In the genomic region with DNA sequence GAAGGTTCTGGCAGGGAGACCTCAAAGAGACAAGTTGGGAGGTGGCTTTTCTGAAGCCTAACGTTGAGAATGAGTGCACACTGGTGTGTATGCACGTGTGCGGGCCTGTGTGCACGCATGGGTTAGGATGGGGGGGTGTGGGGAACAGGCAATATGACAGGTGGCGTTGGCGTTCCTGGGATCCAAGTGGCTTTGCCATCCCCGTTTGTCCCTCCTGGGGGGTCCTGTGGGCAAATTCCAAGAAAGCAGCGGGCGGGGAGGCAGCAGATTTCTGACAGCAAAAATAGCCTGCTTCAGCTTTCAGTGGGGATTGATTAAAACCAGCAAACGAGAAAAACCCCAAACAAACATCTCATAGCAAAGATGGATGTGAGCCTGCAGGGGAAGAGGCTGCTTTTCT, we compare ENCODE assay signal across 23 mouse cellular contexts. TPM values are rescaled to one million over a fixed set of nuclear protein-coding genes. Genes with fewer than 3 reads are reported as not detected.
DNase-seq lines count a peak whose midpoint lies in the region; ATAC-seq and TF ChIP-seq lines count a peak whose summit lies in the region.
"Had no signal": no experiment of that assay in that cellular context is flagged by ENCODE, and none has a peak within 500 bp of the region (broad histone marks: within the 10 kb centered on the region; RNA-seq: fewer than 3 reads in every experiment).

No protein-coding gene starts in this region.

- no peak overlapping the region for H3K4me2 ChIP-seq in hindbrain, postnatal 0 days (ENCODE audit: low read depth, low read length)
- H3K4me2 ChIP-seq: embryonic facial prominence, embryonic 13.5 days; hindbrain, embryonic 14.5 days; kidney, embryonic 15.5 days had no signal

- ATAC-seq in hindbrain, postnatal 0 days, result no peak
- ATAC-seq: forebrain, embryonic 14.5 days; intestine, embryonic 16.5 days had no signal

- TF ChIP-seq POLR2A in cerebellum, adult 2 months (IDR thresholded peaks at IDR 0.05; ENCODE audit: borderline replicate concordance, insufficient read depth, low read length), result no peak
- TF ChIP-seq POLR2A in thymus, adult 2 months (IDR thresholded peaks at IDR 0.05; ENCODE audit: control insufficient read depth, extremely low read depth, insufficient read depth, low read length, poor library complexity), result no peak

- H3K9me3 ChIP-seq in hindbrain, embryonic 10.5 days, result no peaks in the 10 kb centered on the region
- no peaks in the 10 kb centered on the region for H3K9me3 ChIP-seq in hindbrain, postnatal 0 days (ENCODE audit: low read length)
- H3K9me3 ChIP-seq: embryonic facial prominence, embryonic 13.5 days; G1E; heart, embryonic 10.5 days; kidney, embryonic 15.5 days had no signal

- H3K27me3 ChIP-seq in hindbrain, embryonic 10.5 days (ENCODE audit: insufficient read depth, poor library complexity, severe bottlenecking), result peaks cover 64% of the 10 kb centered on the region
- no peaks in the 10 kb centered on the region for H3K27me3 ChIP-seq in hindbrain, postnatal 0 days (ENCODE audit: insufficient read depth, low read length)
- H3K27me3 ChIP-seq in cerebellum, adult 2 months (ENCODE audit: control insufficient read depth, insufficient read depth, low read length), result no peaks in the 10 kb centered on the region
- no peaks in the 10 kb centered on the region for H3K27me3 ChIP-seq in thymus, adult 2 months (ENCODE audit: control insufficient read depth, insufficient read depth, low read length)
- H3K27me3 ChIP-seq: embryonic facial prominence, embryonic 13.5 days; kidney, embryonic 15.5 days had no signal

- WGBS in hindbrain, embryonic 10.5 days, result 75% methylated on average over 10 of the region's 10 CpGs
- WGBS in hindbrain, postnatal 0 days, result 72% methylated on average over 10 of the region's 10 CpGs
- 26% methylated on average over 10 of the region's 10 CpGs for WGBS in cerebellum, adult 2 months
- 93% methylated on average over 10 of the region's 10 CpGs for WGBS in thymus, adult 2 months

- peak overlapping the region; percentile 31; the same call in 1 of the 2 replicates for H3K27ac ChIP-seq in hindbrain, embryonic 10.5 days
- no peak overlapping the region for H3K27ac ChIP-seq in hindbrain, postnatal 0 days
- no peak overlapping the region for H3K27ac ChIP-seq in cerebellum, adult 2 months (ENCODE audit: insufficient read depth, low read length)
- no peak overlapping the region for H3K27ac ChIP-seq in thymus, adult 2 months (ENCODE audit: control insufficient read depth, insufficient read depth, low read length)
- H3K27ac ChIP-seq: embryonic facial prominence, embryonic 13.5 days; heart, embryonic 10.5 days; hindbrain, embryonic 14.5 days; kidney, embryonic 15.5 days had no signal

- DNase-seq in hindbrain, embryonic 10.5 days (ENCODE audit: low spot score), result no peak
- DNase-seq in hindbrain, postnatal 0 days (ENCODE audit: low spot score), result no peak
- DNase-seq in cerebellum, adult 2 months, result peak; percentile 40 to 57
- peak; percentile 65 for DNase-seq in cerebellum, adult 9-11 months
- peak; percentile 40 to 53 for DNase-seq in cerebellum, postnatal 36 days
- DNase-seq in kidney, postnatal 14 days, result no peak
- DNase-seq in thymus, adult 2 months, result no peak
- DNase-seq: adrenal gland, adult 8-10 months; adrenal gland, postnatal 36 days; gastrocnemius, postnatal 36 days; heart, adult 11 months; heart, postnatal 10 days; kidney, adult 2 months had no signal

- peaks cover 70% of the 10 kb centered on the region for H3K4me1 ChIP-seq in hindbrain, embryonic 10.5 days (replicated peaks)
- peaks cover 3% of the 10 kb centered on the region; the same call in 1 of the 2 replicates for H3K4me1 ChIP-seq in hindbrain, postnatal 0 days (ENCODE audit: insufficient read depth, low read length)
- H3K4me1 ChIP-seq in cerebellum, adult 2 months (ENCODE audit: control insufficient read depth, insufficient read depth, low read length), result peaks cover 25% of the 10 kb centered on the region
- H3K4me1 ChIP-seq in thymus, adult 2 months (replicated peaks; ENCODE audit: control insufficient read depth, insufficient read depth, low read length), result no peaks in the 10 kb centered on the region

- no peak overlapping the region for H3K4me3 ChIP-seq in hindbrain, embryonic 10.5 days
- no peak overlapping the region for H3K4me3 ChIP-seq in hindbrain, postnatal 0 days (ENCODE audit: low read length)
- H3K4me3 ChIP-seq in cerebellum, adult 2 months (replicated peaks; ENCODE audit: insufficient read depth, low read depth, low read length), result no peak overlapping the region
- H3K4me3 ChIP-seq in thymus, adult 2 months (ENCODE audit: control insufficient read depth, insufficient read depth, low read length), result no peak overlapping the region
- H3K4me3 ChIP-seq: embryonic facial prominence, embryonic 13.5 days; heart, embryonic 10.5 days; kidney, embryonic 15.5 days had no signal

- no peaks in the 10 kb centered on the region for H3K36me3 ChIP-seq in hindbrain, embryonic 10.5 days
- no peaks in the 10 kb centered on the region for H3K36me3 ChIP-seq in hindbrain, postnatal 0 days (ENCODE audit: insufficient read depth, low read length)
- no peaks in the 10 kb centered on the region for H3K36me3 ChIP-seq in thymus, adult 2 months (ENCODE audit: control insufficient read depth, insufficient read depth, low read length)
- H3K36me3 ChIP-seq: embryonic facial prominence, embryonic 13.5 days; G1E; heart, embryonic 10.5 days; kidney, embryonic 15.5 days had no signal

- TF ChIP-seq CTCF in hindbrain, postnatal 0 days (IDR thresholded peaks at IDR 0.05; ENCODE audit: low read depth), result no peak
- no peak for TF ChIP-seq CTCF in cerebellum, adult 2 months (IDR thresholded peaks at IDR 0.05; ENCODE audit: borderline replicate concordance, insufficient read depth, low read depth, low read length)
- no peak for TF ChIP-seq CTCF in thymus, adult 2 months (IDR thresholded peaks at IDR 0.05; ENCODE audit: borderline replicate concordance, control insufficient read depth, extremely low read depth, insufficient read depth, low read length, poor library complexity)

- H3K9ac ChIP-seq in hindbrain, postnatal 0 days (replicated peaks; ENCODE audit: low read length), result no peak overlapping the region
- H3K9ac ChIP-seq: embryonic facial prominence, embryonic 13.5 days; hindbrain, embryonic 14.5 days; kidney, embryonic 15.5 days had no signal

RNA-seq across cellular contexts. Expression of gene Emx1, which starts 35.3 kb away (rescaled TPM):
- 0.52 and 1.0 TPM in 2 replicates for polyA plus RNA-seq in hindbrain, embryonic 10.5 days (2016; fragmentation: Nextera tagmentation; extraction: Ambion mirVana)
- total RNA-seq in hindbrain, postnatal 0 days (2014; rRNA removed), result 0.52 and 0.61 TPM in 2 replicates
- polyA plus RNA-seq in hindbrain, postnatal 0 days (2015; fragmentation: Nextera tagmentation; extraction: Ambion mirVana), result 0.11 TPM in 1 of 2 replicates, not detected in the other
- polyA plus RNA-seq in cerebellum, adult 2 months (2012; rRNA removed), result 0.11 and 0.19 TPM in 2 replicates
- polyA plus RNA-seq in thymus, adult 2 months (2012; rRNA removed), result 0.23 and 0.40 TPM in 2 replicates
- total RNA-seq: adrenal gland, adult 8-10 months; adrenal gland, postnatal 36 days; G1E; gastrocnemius, adult 8-10 months; gastrocnemius, postnatal 36 days; heart, postnatal 10 days; hematopoietic stem cell, adult 5-6 weeks had no signal
- polyA plus RNA-seq: G1E; heart, embryonic 14.5 days; hindbrain, embryonic 14.5 days had no signal

Comparison
In these comparisons a context has a peak if more than half of its experiments do, and no peak if none do; other contexts are left out.
1. DNase-seq: peak in cerebellum, adult 2 months (2 of 2), cerebellum, adult 9-11 months (single experiment) and cerebellum, postnatal 36 days (2 of 2); none in hindbrain, embryonic 10.5 days (single experiment), hindbrain, postnatal 0 days (single experiment), kidney, postnatal 14 days (single experiment) and thymus, adult 2 months (single experiment).